In genomic region chr10:43581260-43581659, GRCm38 (mm10) we compare ENCODE assay signal across 8 mouse cellular contexts. TPM values are rescaled to one million over a fixed set of nuclear protein-coding genes. Genes with fewer than 3 reads are reported as not detected.
A peak's percentile ranks its signal among the peaks of the same experiment; 100 is the strongest.
DNase-seq lines count a peak whose midpoint lies in the region; ATAC-seq and TF ChIP-seq lines count a peak whose summit lies in the region.

No protein-coding gene starts in this region.

- H3K9me3 ChIP-seq in kidney, postnatal 0 days (replicated peaks; ENCODE audit: low read length) = no peaks in the 10 kb centered on the region
- H3K9me3 ChIP-seq in embryonic facial prominence, embryonic 14.5 days (ENCODE audit: control insufficient read depth, low read length) = no peaks in the 10 kb centered on the region
- H3K9me3 ChIP-seq in intestine, embryonic 16.5 days (ENCODE audit: control insufficient read depth, low read length) = no peaks in the 10 kb centered on the region

- no peak for TF ChIP-seq POLR2A in myocyte (IDR thresholded peaks at IDR 0.05; ENCODE audit: insufficient read length, low read depth)
- no peak for TF ChIP-seq POLR2A in cerebellum, adult 2 months (IDR thresholded peaks at IDR 0.05; ENCODE audit: borderline replicate concordance, insufficient read depth, low read length)

- peak overlapping the region; percentile 99; the same call in 1 of the 2 replicates for H3K27ac ChIP-seq in kidney, postnatal 0 days
- peak overlapping the region; percentile 96; the same call in 1 of the 2 replicates for H3K27ac ChIP-seq in embryonic facial prominence, embryonic 14.5 days (replicated peaks; ENCODE audit: low read depth, low read length)
- peak overlapping the region; percentile 77 for H3K27ac ChIP-seq in intestine, embryonic 16.5 days (ENCODE audit: low read length)
- H3K27ac ChIP-seq in cerebellum, adult 2 months (ENCODE audit: insufficient read depth, low read length) = no peak overlapping the region

- H3K36me3 ChIP-seq in kidney, postnatal 0 days (ENCODE audit: insufficient read depth, low read length) = no peaks in the 10 kb centered on the region
- peaks cover 25% of the 10 kb centered on the region; the same call in 1 of the 2 replicates for H3K36me3 ChIP-seq in embryonic facial prominence, embryonic 14.5 days (ENCODE audit: control insufficient read depth, insufficient read depth, low read length)
- 0 out of 2 replicates have a peak, but pooled peaks cover 5% of the 10 kb centered on the region for H3K36me3 ChIP-seq in intestine, embryonic 16.5 days (ENCODE audit: control insufficient read depth, insufficient read depth, low read length)
- no peaks in the 10 kb centered on the region for H3K36me3 ChIP-seq in myocyte (ENCODE audit: control insufficient read depth, insufficient read depth)

- no peak overlapping the region for H3ac ChIP-seq in myocyte (ENCODE audit: control insufficient read depth, insufficient read length)

- 44% methylated on average over 3 of the region's 3 CpGs for WGBS in kidney, postnatal 0 days
- 52% methylated on average over 3 of the region's 3 CpGs for WGBS in embryonic facial prominence, embryonic 14.5 days
- 52% methylated on average over 3 of the region's 3 CpGs for WGBS in intestine, embryonic 16.5 days
- 67% methylated on average over 3 of the region's 3 CpGs for WGBS in cerebellum, adult 2 months

- H3K4me2 ChIP-seq in kidney, postnatal 0 days (ENCODE audit: low read length) = peak overlapping the region; percentile 98
- H3K4me2 ChIP-seq in embryonic facial prominence, embryonic 14.5 days (ENCODE audit: low read depth, low read length) = peak overlapping the region; percentile 94
- H3K4me2 ChIP-seq in intestine, embryonic 16.5 days (ENCODE audit: low read depth, low read length) = peak overlapping the region; percentile 93
- H3K4me2 ChIP-seq in myocyte (ENCODE audit: low read depth) = peak overlapping the region; percentile 91

- no peaks in the 10 kb centered on the region for H3K4me1 ChIP-seq in kidney, postnatal 0 days (replicated peaks; ENCODE audit: insufficient read depth, low read length)
- H3K4me1 ChIP-seq in embryonic facial prominence, embryonic 14.5 days (ENCODE audit: control insufficient read depth, insufficient read depth, low read length) = no peaks in the 10 kb centered on the region
- H3K4me1 ChIP-seq in intestine, embryonic 16.5 days (ENCODE audit: control insufficient read depth, insufficient read depth, low read length) = peaks cover 8% of the 10 kb centered on the region; the same call in 1 of the 2 replicates
- H3K4me1 ChIP-seq in cerebellum, adult 2 months (ENCODE audit: control insufficient read depth, insufficient read depth, low read length) = no peaks in the 10 kb centered on the region

- no peak for DNase-seq in kidney, postnatal 0 days (ENCODE audit: low spot score)
- no peak for DNase-seq in kidney, adult 8-10 months
- no peak for DNase-seq in embryonic facial prominence, embryonic 14.5 days (ENCODE audit: low spot score)
- no peak for DNase-seq in cerebellum, adult 2 months
- DNase-seq in cerebellum, postnatal 36 days = no peak
- no peak for DNase-seq in adrenal gland, postnatal 36 days

- no peaks in the 10 kb centered on the region for H3K27me3 ChIP-seq in kidney, postnatal 0 days (ENCODE audit: insufficient read depth, low read length)
- H3K27me3 ChIP-seq in embryonic facial prominence, embryonic 14.5 days (replicated peaks; ENCODE audit: control insufficient read depth, insufficient read depth, low read length) = no peaks in the 10 kb centered on the region
- no peaks in the 10 kb centered on the region for H3K27me3 ChIP-seq in intestine, embryonic 16.5 days (replicated peaks; ENCODE audit: control insufficient read depth, insufficient read depth, low read length)
- no peaks in the 10 kb centered on the region for H3K27me3 ChIP-seq in myocyte (ENCODE audit: control insufficient read depth, insufficient read depth, insufficient read length)
- peaks cover 4% of the 10 kb centered on the region; the same call in 1 of the 2 replicates for H3K27me3 ChIP-seq in cerebellum, adult 2 months (ENCODE audit: control insufficient read depth, insufficient read depth, low read length)

- peak overlapping the region; percentile 90; the same call in 1 of the 2 replicates for H3K9ac ChIP-seq in kidney, postnatal 0 days (ENCODE audit: low read depth, low read length)
- peak overlapping the region; percentile 79; the same call in 1 of the 2 replicates for H3K9ac ChIP-seq in embryonic facial prominence, embryonic 14.5 days (ENCODE audit: low read depth, low read length)
- peak overlapping the region; percentile 86; the same call in 1 of the 2 replicates for H3K9ac ChIP-seq in intestine, embryonic 16.5 days (ENCODE audit: low read depth, low read length)

- ATAC-seq in kidney, postnatal 0 days (replicated peaks; ENCODE audit: low FRiP score, low read depth) = no peak
- no peak for ATAC-seq in embryonic facial prominence, embryonic 14.5 days (ENCODE audit: low read depth)
- no peak for ATAC-seq in intestine, embryonic 16.5 days

- TF ChIP-seq CTCF in kidney, postnatal 0 days (IDR thresholded peaks at IDR 0.05; ENCODE audit: low read depth) = no peak
- no peak for TF ChIP-seq CTCF in cerebellum, adult 2 months (IDR thresholded peaks at IDR 0.05; ENCODE audit: borderline replicate concordance, insufficient read depth, low read depth, low read length)

- peak overlapping the region; percentile 82 for H3K4me3 ChIP-seq in kidney, postnatal 0 days (replicated peaks; ENCODE audit: low read depth, low read length)
- H3K4me3 ChIP-seq in embryonic facial prominence, embryonic 14.5 days (ENCODE audit: low read depth, low read length) = peak overlapping the region; percentile 58
- peak overlapping the region; percentile 72 for H3K4me3 ChIP-seq in intestine, embryonic 16.5 days (ENCODE audit: low read length)
- peak overlapping the region; percentile 37 for H3K4me3 ChIP-seq in myocyte
- no peak overlapping the region for H3K4me3 ChIP-seq in cerebellum, adult 2 months (replicated peaks; ENCODE audit: insufficient read depth, low read depth, low read length)

- no peaks in the 10 kb centered on the region for H3K79me2 ChIP-seq in myocyte (ENCODE audit: control insufficient read depth, insufficient read depth)

TF ChIP-seq in myocyte, 11 proteins besides CTCF, POLR2A, EP300 and RAD21:
- TF ChIP-seq MAX (IDR thresholded peaks at IDR 0.05; ENCODE audit: low read depth) (no peak), USF1 (IDR thresholded peaks at IDR 0.05; ENCODE audit: low read depth) (no peak), TCF12 (IDR thresholded peaks at IDR 0.05; ENCODE audit: insufficient read depth, poor library complexity, severe bottlenecking) (no peak), E2F4 (IDR thresholded peaks at IDR 0.05; ENCODE audit: insufficient read depth) (no peak), MYOD1 (IDR thresholded peaks at IDR 0.05; ENCODE audit: control insufficient read depth in 1 of 3, insufficient read length in 2 of 3, low read depth in 2 of 3) (no peak), POLR2AphosphoS2 (IDR thresholded peaks at IDR 0.05; ENCODE audit: insufficient read length, low read depth) (no peak), REST (IDR thresholded peaks at IDR 0.05; ENCODE audit: insufficient read depth, insufficient read length) (no peak), MYOG (IDR thresholded peaks at IDR 0.05; ENCODE audit: control insufficient read depth in 1 of 3, insufficient read depth in 1 of 3, insufficient read length in 2 of 3, low read depth in 2 of 3) (no peak), CEBPB (IDR thresholded peaks at IDR 0.05; ENCODE audit: insufficient read depth, poor library complexity, severe bottlenecking) (no peak), TCF3 (IDR thresholded peaks at IDR 0.05; ENCODE audit: insufficient read length, low read depth) (no peak), SRF (IDR thresholded peaks at IDR 0.05; ENCODE audit: control insufficient read depth, insufficient read length, low read depth) (no peak)

RNA-seq across cellular contexts. Expression of gene Cd24a, which starts 3.2 kb away (rescaled TPM):
- 486 and 489 TPM in 2 replicates for polyA plus RNA-seq in kidney, postnatal 0 days (2015; fragmentation: Nextera tagmentation; extraction: Ambion mirVana)
- 194 and 214 TPM in 2 replicates for polyA plus RNA-seq in embryonic facial prominence, embryonic 14.5 days (2014; fragmentation: Nextera tagmentation; extraction: Ambion mirVana)
- 138 and 165 TPM in 2 replicates for polyA plus RNA-seq in intestine, embryonic 16.5 days (2015; fragmentation: Nextera tagmentation; extraction: Ambion mirVana)
- polyA plus RNA-seq in myocyte (2012; fragmentation: generic; extraction: Trizol) = 31.2 TPM
- polyA plus RNA-seq in cerebellum, adult 2 months (2012; rRNA removed) = 26.4 and 39.5 TPM in 2 replicates
- total RNA-seq in adrenal gland, postnatal 36 days (2021) = 10 to 100 TPM; 28.2 to 40.1 TPM

RNA-seq across cellular contexts. Expression of gene 1700021F05Rik, which starts 40.5 kb away (rescaled TPM):
- 84.7 and 85.1 TPM in 2 replicates for polyA plus RNA-seq in kidney, postnatal 0 days (2015; fragmentation: Nextera tagmentation; extraction: Ambion mirVana)
- polyA plus RNA-seq in embryonic facial prominence, embryonic 14.5 days (2014; fragmentation: Nextera tagmentation; extraction: Ambion mirVana) = 56.1 and 57.1 TPM in 2 replicates
- 69.6 and 78.8 TPM in 2 replicates for polyA plus RNA-seq in intestine, embryonic 16.5 days (2015; fragmentation: Nextera tagmentation; extraction: Ambion mirVana)
- 52.6 TPM for polyA plus RNA-seq in myocyte (2012; fragmentation: generic; extraction: Trizol)
- polyA plus RNA-seq in cerebellum, adult 2 months (2012; rRNA removed) = 37.6 and 40.9 TPM in 2 replicates
- 10 to 100 TPM; 65.3 to 67.7 TPM for total RNA-seq in adrenal gland, postnatal 36 days (2021)

RNA-seq across cellular contexts. Expression of gene Gm9803, which starts 57.4 kb away (rescaled TPM):
- polyA plus RNA-seq in kidney, postnatal 0 days (2015; fragmentation: Nextera tagmentation; extraction: Ambion mirVana) = 11.8 and 17.4 TPM in 2 replicates
- 13.2 and 20.4 TPM in 2 replicates for polyA plus RNA-seq in embryonic facial prominence, embryonic 14.5 days (2014; fragmentation: Nextera tagmentation; extraction: Ambion mirVana)
- polyA plus RNA-seq in intestine, embryonic 16.5 days (2015; fragmentation: Nextera tagmentation; extraction: Ambion mirVana) = 3.8 and 12.6 TPM in 2 replicates
- 11.3 TPM for polyA plus RNA-seq in myocyte (2012; fragmentation: generic; extraction: Trizol)
- polyA plus RNA-seq in cerebellum, adult 2 months (2012; rRNA removed) = 13.4 and 15.7 TPM in 2 replicates
- 10 to 100 TPM in 1 of 2 experiments, not detected in 1; 12.0 TPM for total RNA-seq in adrenal gland, postnatal 36 days (2021)
